Mouse (Mus musculus) midbrain, embryonic 15.5 days (tissue): ENCODE measurements around the gene Slc16a6. TPM values are rescaled to one million over a fixed set of nuclear protein-coding genes. Genes with fewer than 3 reads are reported as not detected.

Source experiments
- ATAC-seq: fragments of 200-750 bp; cut with Nextera tagmentation; replicated peaks from 2 replicates; pipeline ENCODE4 v1.8.0; 2017; ENCODE audit warnings: moderate TSS enrichment
- H3K27ac ChIP-seq: fragments of 300-500 bp; sonication (generic); 2 replicates; pipeline ENCODE4 v1.5.1; 2015; ENCODE audit warnings: mild to moderate bottlenecking, inconsistent platforms
- H3K27me3 ChIP-seq: fragments of 300-500 bp; sonication (generic); replicated peaks from 2 replicates; pipeline ENCODE4 v1.6.1; 2015; ENCODE audit warnings: inconsistent platforms
- H3K36me3 ChIP-seq: fragments of 300-500 bp; sonication (generic); replicated peaks from 2 replicates; pipeline ENCODE4 v1.6.1; 2015; ENCODE audit warnings: inconsistent platforms
- H3K4me1 ChIP-seq: fragments of 300-500 bp; sonication (generic); 2 replicates; pipeline ENCODE4 v1.6.1; 2015; ENCODE audit warnings: inconsistent platforms
- H3K4me2 ChIP-seq: fragments of 300-500 bp; sonication (generic); 2 replicates; pipeline ENCODE4 v1.6.1; 2015; ENCODE audit warnings: inconsistent platforms, mild to moderate bottlenecking, moderate library complexity
- H3K4me3 ChIP-seq: fragments of 300-500 bp; sonication (generic); 2 replicates; pipeline ENCODE4 v1.5.1; 2015; ENCODE audit warnings: mild to moderate bottlenecking, inconsistent platforms
- H3K9ac ChIP-seq: fragments of 300-500 bp; sonication (generic); 2 replicates; pipeline ENCODE4 v1.6.1; 2015; ENCODE audit warnings: mild to moderate bottlenecking, inconsistent platforms
- H3K9me3 ChIP-seq: fragments of 300-500 bp; sonication (generic); 2 replicates; pipeline ENCODE4 v1.6.1; 2016; ENCODE audit warnings: inconsistent platforms
- WGBS: fragments of 180-500 bp; shearing (Covaris S2); methylation state at CpG from one replicate; pipeline ENCODE4 v1.1.7; 2015; ENCODE audit warnings: mixed read lengths; 5-methylcytosine and 5-hydroxymethylcytosine counted together
- microRNA-seq: library from miRNA; unstranded; fragments of <30 nt; microRNA quantifications from one replicate; pipeline ENCODE4, GENCODE M21; 2016
- polyA plus RNA-seq: library from polyadenylated mRNA; unstranded; fragments of >200 nt; fragmentation: Nextera tagmentation; extraction: Ambion mirVana; gene quantifications from 2 replicates; pipeline ENCODE4 v1.2.1, GENCODE M21; 2015

The Slc16a6 gene
- polyA plus RNA-seq, 1 experiment from 2014 or later = 4.1 TPM

DNA sequence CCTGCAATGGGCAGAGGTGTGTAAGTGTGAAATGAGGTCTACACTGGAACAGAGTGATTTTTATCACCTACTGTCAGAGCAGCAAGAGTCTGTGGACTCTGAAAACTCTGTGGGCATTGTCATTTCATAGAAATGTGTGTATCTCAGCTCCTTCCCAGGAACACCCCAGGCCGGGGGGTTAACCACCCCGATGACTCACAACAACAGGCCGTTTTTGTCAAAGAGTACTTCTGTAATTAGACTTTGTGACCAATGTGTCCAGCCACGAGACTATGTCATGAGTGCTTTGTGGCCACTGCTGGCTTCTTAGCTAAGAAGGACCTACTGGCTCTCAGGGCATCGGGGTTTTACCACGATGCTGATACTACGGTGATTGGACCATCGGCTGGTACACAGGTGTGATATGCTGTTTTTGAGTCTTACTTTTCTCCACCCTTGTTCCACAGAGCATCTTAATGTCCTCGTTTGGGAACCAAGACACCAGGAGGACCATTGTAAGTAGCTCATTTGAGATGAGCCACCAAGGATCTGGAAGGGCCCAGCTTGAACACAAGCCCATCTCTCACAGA is 55.8 kb downstream of the Slc16a6 start:
- Histone ChIP-seq H3K4me1 (no peaks in the 10 kb centered on the region), H3K9me3 (no peaks in the 10 kb centered on the region), H3K4me2 (no peak overlapping the region), H3K4me3 (no peak overlapping the region), H3K36me3 (no peaks in the 10 kb centered on the region), H3K9ac (no peak overlapping the region), H3K27ac (no peak overlapping the region), H3K27me3 (no peaks in the 10 kb centered on the region)
- 88% methylated on average over 9 of the region's 9 CpGs for WGBS
- ATAC-seq = no peak

DNA sequence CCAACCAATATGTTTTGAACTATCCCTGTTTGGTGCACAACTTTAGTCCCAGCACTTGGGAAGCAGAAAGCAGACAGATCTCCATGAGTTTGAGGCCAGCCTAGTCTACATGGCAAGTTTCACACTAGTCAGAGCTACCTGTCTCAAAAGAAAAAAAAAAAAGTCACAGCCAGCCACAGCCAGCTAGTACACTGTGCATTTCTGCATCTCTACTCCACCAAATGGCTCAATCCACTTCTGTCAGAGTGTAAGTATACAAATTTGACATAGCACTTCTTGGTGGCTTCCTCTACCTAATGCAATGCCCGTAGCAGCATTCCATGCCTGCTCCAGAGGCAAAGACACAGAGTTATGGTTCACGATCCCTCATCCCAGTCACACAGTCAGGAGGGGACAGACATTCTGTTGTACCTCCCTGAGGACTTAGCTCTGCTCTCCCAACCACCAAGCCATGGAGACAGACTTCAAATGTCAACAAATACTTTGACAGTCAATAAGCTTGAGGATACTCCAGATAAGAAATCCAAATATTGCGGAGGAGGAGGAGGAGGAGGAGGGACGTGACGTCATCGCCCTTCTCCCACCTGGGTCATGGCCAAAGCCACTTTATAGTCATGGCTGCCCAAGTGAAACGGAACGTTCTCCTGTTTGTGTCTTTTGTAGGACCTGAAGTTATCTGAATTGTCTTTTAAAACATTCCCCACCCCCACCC is 56.5 kb downstream of the Slc16a6 start:
- no peak for ATAC-seq
- Histone ChIP-seq H3K4me3 (no peak overlapping the region), H3K27me3 (no peaks in the 10 kb centered on the region), H3K27ac (no peak overlapping the region), H3K9ac (no peak overlapping the region), H3K36me3 (no peaks in the 10 kb centered on the region), H3K9me3 (no peaks in the 10 kb centered on the region), H3K4me2 (no peak overlapping the region), H3K4me1 (no peaks in the 10 kb centered on the region)
- WGBS = 91% methylated on average over 8 of the region's 8 CpGs

DNA sequence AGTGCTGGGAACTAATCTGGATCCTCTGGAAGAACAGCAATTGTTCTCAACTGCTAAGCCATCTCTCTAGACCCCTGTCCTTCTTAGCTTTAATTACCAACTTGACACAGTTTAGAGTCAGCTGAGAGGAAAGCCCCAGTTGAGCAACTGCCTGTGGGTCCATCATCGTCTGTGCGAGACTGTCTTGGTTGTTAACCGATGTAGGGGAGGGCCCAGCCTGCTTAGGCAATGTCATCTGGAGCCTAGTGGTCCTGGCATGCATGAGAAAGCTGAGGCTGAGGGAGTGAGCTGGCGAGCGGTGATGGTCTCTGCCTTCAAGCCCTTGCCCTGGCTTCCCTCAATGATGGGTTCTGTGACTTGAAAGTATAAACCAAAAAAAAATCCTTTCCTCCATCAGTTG is 58.6 kb downstream of the Slc16a6 start:
- 88% methylated on average over 5 of the region's 5 CpGs for WGBS
- H3K4me1 ChIP-seq = no peaks in the 10 kb centered on the region

DNA sequence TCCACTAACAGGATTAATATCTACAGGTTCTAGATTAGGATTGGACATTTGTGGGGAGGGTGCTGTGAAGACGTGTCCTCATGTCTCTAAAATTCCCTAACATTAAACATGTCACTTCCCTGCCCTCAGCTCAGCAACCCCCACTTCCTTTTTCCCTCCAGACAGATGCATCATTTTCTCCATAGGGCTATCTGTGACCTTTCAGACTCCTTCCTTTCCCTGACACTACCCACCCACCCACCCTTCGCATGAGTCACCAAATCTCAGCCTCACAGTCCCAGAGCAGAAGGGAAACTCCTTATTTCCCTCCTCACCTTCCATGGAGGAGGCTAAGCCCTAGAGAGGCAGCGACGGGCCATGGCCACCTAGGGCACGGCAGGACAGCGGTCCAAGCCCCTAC is 59.8 kb downstream of the Slc16a6 start, which contains the start of gene 9930022D16Rik:
9930022D16Rik (plus strand) TSS at position 301 of the 400 bp plus-strand sequence.
- Histone ChIP-seq H3K4me1 (no peaks in the 10 kb centered on the region), H3K9me3 (no peaks in the 10 kb centered on the region), H3K4me3 (no peak within 1 kb of the TSS), H3K9ac (no peak within 1 kb of the TSS), H3K36me3 (no peaks in the 10 kb centered on the region), H3K27ac (no peak within 1 kb of the TSS), H3K27me3 (no peaks in the 10 kb centered on the region), H3K4me2 (no peak within 1 kb of the TSS)
- 91% methylated on average over 6 of the region's 6 CpGs for WGBS
- no peak for ATAC-seq

More for the DNA sequence above, 58.6 kb downstream of the Slc16a6 start:
- Histone ChIP-seq H3K36me3 (no peaks in the 10 kb centered on the region), H3K27me3 (no peaks in the 10 kb centered on the region), H3K9me3 (no peaks in the 10 kb centered on the region), H3K9ac (no peak overlapping the region), H3K4me3 (no peak overlapping the region), H3K4me2 (no peak overlapping the region), H3K27ac (no peak overlapping the region)
- no peak for ATAC-seq

DNA sequence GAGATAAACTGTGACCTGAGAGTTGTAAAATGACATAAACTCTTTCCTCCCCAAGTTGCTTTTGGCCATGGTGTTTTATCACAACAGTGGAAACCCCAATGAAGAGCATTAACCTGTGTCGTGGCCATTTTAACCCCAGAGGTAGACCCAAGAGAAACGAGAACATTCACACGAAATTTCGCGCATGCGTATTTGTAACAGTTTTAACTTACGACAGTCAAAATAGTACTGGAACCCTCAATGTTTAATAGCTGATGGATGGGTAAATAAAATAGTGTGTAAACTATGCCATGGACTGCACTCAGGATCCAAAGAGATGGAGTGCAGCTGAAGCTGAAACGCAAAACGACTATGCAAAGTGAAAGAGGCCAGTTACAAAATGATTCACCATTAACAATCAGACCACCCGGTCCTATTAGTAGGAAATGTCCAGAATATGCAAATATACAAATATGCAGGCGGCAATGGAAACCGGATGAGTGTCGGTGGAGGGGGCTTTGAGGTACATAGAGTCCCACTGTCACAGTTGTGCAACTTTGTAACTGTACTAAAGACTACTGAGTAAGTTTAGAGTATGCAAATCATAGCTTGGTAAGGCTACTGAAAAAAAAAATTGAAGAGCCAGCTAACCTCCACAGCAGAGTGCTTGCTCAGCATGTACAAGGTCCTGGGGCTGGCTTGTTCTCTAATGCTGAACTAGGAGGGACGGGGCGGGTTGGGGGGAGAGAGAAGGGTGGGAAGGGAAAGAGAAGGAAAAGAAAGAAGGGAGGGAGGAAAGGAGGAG is 63.0 kb downstream of the Slc16a6 start:
- H3K36me3 ChIP-seq = no peaks in the 10 kb centered on the region
- 93% methylated on average over 15 of the region's 15 CpGs for WGBS
- no peak overlapping the region for H3K4me2 ChIP-seq
- no peaks in the 10 kb centered on the region for H3K4me1 ChIP-seq
- no peak overlapping the region for H3K9ac ChIP-seq
- no peaks in the 10 kb centered on the region for H3K9me3 ChIP-seq
- H3K27ac ChIP-seq = no peak overlapping the region
- H3K27me3 ChIP-seq = no peaks in the 10 kb centered on the region
- ATAC-seq = no peak
- no peak overlapping the region for H3K4me3 ChIP-seq

DNA sequence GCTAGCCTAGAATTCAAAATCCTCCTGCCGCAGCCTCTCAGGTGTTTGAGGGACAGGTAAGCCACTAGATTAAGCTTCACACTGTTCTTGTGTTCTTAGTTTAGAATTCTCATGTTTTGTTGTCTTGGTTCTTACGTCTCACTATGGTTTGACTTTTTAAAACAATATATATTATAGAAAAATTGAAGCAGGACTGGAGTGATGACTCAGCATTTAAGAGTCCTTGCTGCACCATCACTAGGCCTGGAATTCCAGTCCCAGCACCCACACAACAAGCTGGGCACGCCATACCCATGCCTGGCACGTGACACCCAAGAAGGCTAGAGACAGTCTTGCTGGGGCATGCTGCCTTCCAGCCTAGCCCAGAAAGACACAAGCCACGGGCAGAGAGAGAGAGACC is 67.0 kb downstream of the Slc16a6 start:
- Histone ChIP-seq H3K4me1 (no peaks in the 10 kb centered on the region), H3K4me3 (no peak overlapping the region), H3K27ac (no peak overlapping the region), H3K36me3 (no peaks in the 10 kb centered on the region), H3K27me3 (no peaks in the 10 kb centered on the region), H3K4me2 (no peak overlapping the region), H3K9ac (no peak overlapping the region), H3K9me3 (no peaks in the 10 kb centered on the region)
- ATAC-seq = no peak
- 89% methylated on average over 5 of the region's 5 CpGs for WGBS

Small RNA genes within 50 kb of the gene (microRNA-seq; reads per million reads assigned to microRNA genes)
- not detected for gene Gm25540

Other genes with a start within 250 kb of the Slc16a6 start
- 14.5 and 16.0 TPM in 2 replicates for gene Rgs9, start 175.5 kb downstream of the Slc16a6 start, polyA plus RNA-seq
- gene Gna13, start 110.8 kb downstream of the Slc16a6 start, polyA plus RNA-seq = 17.3 and 17.4 TPM in 2 replicates
- gene 9930022D16Rik, start 59.7 kb downstream of the Slc16a6 start, polyA plus RNA-seq = not detected in 2 replicates
- gene Amz2, start 47.7 kb downstream of the Slc16a6 start, polyA plus RNA-seq = 55.3 and 56.7 TPM in 2 replicates
- gene Arsg, start 224 bp downstream of the Slc16a6 start, polyA plus RNA-seq = 3.7 and 5.0 TPM in 2 replicates
- gene Wipi1, start 138.4 kb upstream of the Slc16a6 start, polyA plus RNA-seq = 14.8 and 15.2 TPM in 2 replicates
- gene Prkar1a, start 175.8 kb upstream of the Slc16a6 start, polyA plus RNA-seq = 480 and 512 TPM in 2 replicates
- gene Fam20a, start 248.7 kb upstream of the Slc16a6 start, polyA plus RNA-seq = 4.1 and 4.3 TPM in 2 replicates